Mouse (Mus musculus): ENCODE data around the gene Mdm1. TPM values are rescaled to one million over a fixed set of nuclear protein-coding genes. Genes with fewer than 3 reads are reported as not detected.
A peak's percentile ranks its signal among the peaks of the same experiment; 100 is the strongest.

Gene Mdm1
- polyA plus RNA-seq (2012; rRNA removed) (5.6 and 6.8 TPM in 2 replicates), polyA plus RNA-seq (2014; fragmentation: Nextera tagmentation; extraction: Ambion mirVana) (8.4 and 9.8 TPM in 2 replicates)

DNA sequence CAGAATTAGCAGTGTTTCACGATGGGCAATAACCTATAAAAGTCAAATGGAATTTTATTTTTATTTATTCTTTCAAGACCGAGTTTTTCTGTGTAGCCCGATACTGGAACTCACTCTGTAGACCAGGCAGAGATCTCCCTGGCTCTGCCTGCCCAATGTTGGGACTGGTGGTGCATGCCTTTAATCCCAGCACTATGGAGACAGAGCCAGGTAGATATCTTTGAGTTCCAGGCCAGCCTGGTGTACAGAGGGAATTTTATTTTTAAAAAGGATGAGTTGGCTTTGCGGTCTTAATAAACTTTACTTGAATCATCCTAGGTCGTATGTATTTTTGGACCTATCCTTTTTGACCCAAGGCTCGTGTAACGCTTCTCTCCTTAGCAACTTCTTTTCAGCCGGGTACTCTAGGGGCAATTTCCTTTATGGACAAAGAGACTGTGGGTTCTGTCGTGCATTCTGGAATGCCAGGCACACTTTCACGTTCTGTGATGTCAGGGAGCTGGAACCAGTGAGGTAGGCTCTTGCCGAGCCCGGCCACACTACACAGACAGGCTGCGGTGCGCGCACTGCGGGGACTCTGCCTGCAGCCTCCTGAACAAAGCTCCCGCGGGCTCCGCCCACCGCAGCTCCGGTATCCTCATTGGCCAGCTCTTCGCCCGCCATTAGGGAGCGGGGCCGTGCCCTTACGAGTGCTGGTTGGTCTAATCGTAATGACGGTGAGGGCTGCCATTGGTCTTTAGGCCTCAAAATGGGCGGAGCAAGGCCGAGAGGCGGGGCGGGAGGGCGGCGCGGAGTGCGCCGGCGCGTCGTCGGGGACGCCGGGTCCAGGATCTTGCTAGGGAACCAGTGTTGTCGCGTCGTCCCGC is at the start of gene Mdm1:
Gene Mdm1 (plus strand): TSS at position 794 of the 866 bp plus-strand sequence.
- ATAC-seq (ENCODE audit: insufficient read depth) (peak; percentile 99), DNase-seq (ENCODE audit: low read depth in 3 of 3, low spot score in 3 of 3) (peak; percentile 94 to 97 (median 96))
- Histone ChIP-seq H3K27ac (no peak within 1 kb of the TSS), H3K4me1 (replicated peaks; ENCODE audit: control insufficient read depth in 2 of 2, insufficient read depth in 2 of 2, low read length in 1 of 2) (peaks cover 7 to 8% of the 10 kb centered on the region in 2 experiments; a peak in 3 of 4 replicates), H3K4me3 (ENCODE audit: insufficient read depth in 1 of 2, low read depth in 2 of 2, low read length in 2 of 2) (peak within 1 kb of the TSS; percentile 75 to 84), H3K9me3 (ENCODE audit: control insufficient read depth, low read length) (no peaks in the 10 kb centered on the region), H3K4me2 (ENCODE audit: low read depth) (peak within 1 kb of the TSS; percentile 93), H3K36me3 (replicated peaks; ENCODE audit: control insufficient read depth, insufficient read depth, low read depth) (no peaks in the 10 kb centered on the region), H3K27me3 (ENCODE audit: control insufficient read depth, insufficient read depth, low read length) (no peaks in the 10 kb centered on the region), H3K9ac (replicated peaks) (peak within 1 kb of the TSS; percentile 76)
- 4% methylated on average over 47 of the region's 47 CpGs for WGBS (ENCODE audit: insufficient replicate concordance)
- no peak for TF ChIP-seq CTCF (IDR thresholded peaks at IDR 0.05; ENCODE audit: low read depth)
- no peak for TF ChIP-seq EP300 (IDR thresholded peaks at IDR 0.05; ENCODE audit: low read depth)

DNA sequence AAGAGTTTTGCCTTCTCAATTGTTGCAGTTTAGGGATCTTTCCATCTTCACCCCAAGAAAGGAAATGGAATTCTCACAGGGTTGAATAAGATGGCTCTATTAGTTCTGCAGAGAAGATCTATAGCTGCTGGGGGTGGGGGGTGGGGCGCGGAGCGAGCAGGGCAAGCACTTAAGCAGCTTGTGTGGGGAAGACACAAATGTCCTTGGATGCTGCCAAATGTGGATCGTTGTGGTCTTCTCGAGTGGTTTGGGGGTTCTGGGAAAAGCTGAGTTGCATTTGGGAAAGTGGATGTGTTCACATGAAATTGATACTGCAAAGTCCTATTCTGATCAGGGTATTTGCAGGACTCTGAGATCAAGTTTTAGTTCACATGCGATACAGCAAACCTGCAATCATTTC is 48.9 kb upstream of the Mdm1 start:
- WGBS (ENCODE audit: insufficient replicate concordance), result 78% methylated on average over 6 of the region's 6 CpGs
- no peaks in the 10 kb centered on the region for H3K9me3 ChIP-seq (ENCODE audit: control insufficient read depth, low read length)
- ATAC-seq (ENCODE audit: insufficient read depth) (no peak), DNase-seq (ENCODE audit: low read depth in 3 of 3, low spot score in 3 of 3) (no peak)
- H3K36me3 ChIP-seq (replicated peaks; ENCODE audit: control insufficient read depth, insufficient read depth, low read depth), result no peaks in the 10 kb centered on the region
- no peak overlapping the region for H3K27ac ChIP-seq
- H3K27me3 ChIP-seq (ENCODE audit: control insufficient read depth, insufficient read depth, low read length), result no peaks in the 10 kb centered on the region
- H3K4me2 ChIP-seq (ENCODE audit: low read depth), result no peak overlapping the region
- no peak overlapping the region for H3K9ac ChIP-seq (replicated peaks)
- H3K4me1 ChIP-seq (replicated peaks; ENCODE audit: control insufficient read depth in 2 of 2, insufficient read depth in 2 of 2, low read length in 1 of 2), result no peaks in the 10 kb centered on the region; a peak in 1 of 4 replicates
- no peak overlapping the region for H3K4me3 ChIP-seq (ENCODE audit: insufficient read depth in 1 of 2, low read depth in 2 of 2, low read length in 2 of 2)
- TF ChIP-seq CTCF (IDR thresholded peaks at IDR 0.05; ENCODE audit: low read depth) (no peak), EP300 (IDR thresholded peaks at IDR 0.05; ENCODE audit: low read depth) (no peak)

DNA sequence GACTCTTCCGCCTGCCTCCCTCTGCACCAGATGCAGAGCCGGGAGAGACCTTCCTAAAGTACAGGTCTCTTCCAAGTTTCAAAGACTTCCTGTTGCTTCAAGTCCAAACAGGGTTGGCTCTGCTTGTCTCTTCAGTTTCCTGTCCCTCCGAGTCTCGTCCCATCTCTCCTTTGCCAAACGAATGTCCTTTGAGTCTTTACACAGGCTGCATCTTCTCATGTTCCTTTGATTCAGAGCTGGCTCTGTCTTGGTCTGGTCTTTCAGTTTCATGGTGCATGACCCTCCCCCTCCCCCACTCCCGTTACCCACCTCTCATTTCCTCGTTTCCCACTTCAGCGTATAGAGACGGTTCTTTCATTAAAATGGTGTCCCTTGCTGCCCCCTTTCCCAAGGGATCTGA is 47.9 kb upstream of the Mdm1 start:
- TF ChIP-seq CTCF (IDR thresholded peaks at IDR 0.05; ENCODE audit: low read depth), result no peak
- TF ChIP-seq EP300 (IDR thresholded peaks at IDR 0.05; ENCODE audit: low read depth), result no peak
- no peak overlapping the region for H3K27ac ChIP-seq
- H3K4me2 ChIP-seq (ENCODE audit: low read depth), result no peak overlapping the region
- H3K4me1 ChIP-seq (replicated peaks; ENCODE audit: control insufficient read depth in 2 of 2, insufficient read depth in 2 of 2, low read length in 1 of 2), result no peaks in the 10 kb centered on the region; a peak in 1 of 4 replicates
- H3K36me3 ChIP-seq (replicated peaks; ENCODE audit: control insufficient read depth, insufficient read depth, low read depth), result no peaks in the 10 kb centered on the region
- DNase-seq (ENCODE audit: low read depth in 3 of 3, low spot score in 3 of 3) (no peak), ATAC-seq (ENCODE audit: insufficient read depth) (no peak)
- H3K27me3 ChIP-seq (ENCODE audit: control insufficient read depth, insufficient read depth, low read length), result no peaks in the 10 kb centered on the region
- no peak overlapping the region for H3K9ac ChIP-seq (replicated peaks)
- H3K4me3 ChIP-seq (ENCODE audit: insufficient read depth in 1 of 2, low read depth in 2 of 2, low read length in 2 of 2), result no peak overlapping the region
- no peaks in the 10 kb centered on the region for H3K9me3 ChIP-seq (ENCODE audit: control insufficient read depth, low read length)
- 37% methylated on average over 9 of the region's 9 CpGs for whole genome bisulfite sequencing (ENCODE audit: insufficient replicate concordance)

DNA sequence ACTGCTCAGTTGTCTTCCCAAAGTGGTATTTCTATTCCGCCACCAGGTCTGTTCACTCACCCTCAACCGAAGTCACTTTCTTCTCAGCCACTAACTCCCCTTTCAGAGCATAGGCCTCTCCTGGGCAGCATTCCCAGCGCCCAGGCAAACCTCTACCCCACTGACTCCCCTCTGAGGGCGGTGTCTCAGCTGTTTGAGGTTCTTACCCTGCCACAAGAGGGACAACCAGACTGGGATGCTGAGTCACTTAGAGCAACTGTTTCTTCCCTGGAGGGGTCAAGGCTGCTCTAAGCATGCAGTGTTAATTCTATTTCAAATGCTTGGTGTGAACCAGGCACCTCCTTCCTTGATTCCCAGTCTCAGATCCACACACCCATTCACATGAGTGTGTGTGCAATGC is 46.8 kb upstream of the Mdm1 start:
- Histone ChIP-seq H3K4me2 (ENCODE audit: low read depth) (no peak overlapping the region), H3K9me3 (ENCODE audit: control insufficient read depth, low read length) (no peaks in the 10 kb centered on the region), H3K4me1 (replicated peaks; ENCODE audit: control insufficient read depth in 2 of 2, insufficient read depth in 2 of 2, low read length in 1 of 2) (no peaks in the 10 kb centered on the region; a peak in 1 of 4 replicates), H3K9ac (replicated peaks) (no peak overlapping the region), H3K27me3 (ENCODE audit: control insufficient read depth, insufficient read depth, low read length) (no peaks in the 10 kb centered on the region), H3K36me3 (replicated peaks; ENCODE audit: control insufficient read depth, insufficient read depth, low read depth) (no peaks in the 10 kb centered on the region), H3K27ac (no peak overlapping the region), H3K4me3 (ENCODE audit: insufficient read depth in 1 of 2, low read depth in 2 of 2, low read length in 2 of 2) (no peak overlapping the region)
- 54% methylated on average over 4 of the region's 4 CpGs for WGBS (ENCODE audit: insufficient replicate concordance)
- ATAC-seq (ENCODE audit: insufficient read depth) (no peak), DNase-seq (ENCODE audit: low read depth in 3 of 3, low spot score in 3 of 3) (no peak)
- TF ChIP-seq CTCF (IDR thresholded peaks at IDR 0.05; ENCODE audit: low read depth) (no peak), EP300 (IDR thresholded peaks at IDR 0.05; ENCODE audit: low read depth) (no peak)

DNA sequence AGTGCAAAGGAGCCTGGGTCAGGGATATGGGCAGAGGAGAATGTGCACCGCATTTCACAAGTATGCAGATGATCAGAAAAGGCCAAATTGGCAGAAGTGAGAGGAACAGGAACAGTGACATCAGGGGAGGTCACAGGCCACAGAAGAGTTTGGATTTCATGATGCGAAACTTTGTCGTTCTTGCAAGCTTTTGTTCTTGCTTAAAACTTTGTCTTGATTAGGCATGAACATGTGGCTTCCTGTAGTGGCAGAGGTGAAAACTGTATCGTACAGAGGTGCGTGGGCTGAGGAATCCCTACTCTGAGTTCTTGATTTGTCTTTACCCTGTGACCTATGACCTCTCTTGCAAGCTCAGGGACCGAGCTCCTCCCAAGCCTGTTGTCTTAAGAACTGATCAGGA is 45.4 kb upstream of the Mdm1 start:
- no peak overlapping the region for H3K27ac ChIP-seq
- 71% methylated on average over 6 of the region's 6 CpGs for WGBS (ENCODE audit: insufficient replicate concordance)

More for the DNA sequence above, 45.4 kb upstream of the Mdm1 start:
- TF ChIP-seq CTCF (IDR thresholded peaks at IDR 0.05; ENCODE audit: low read depth) (no peak), EP300 (IDR thresholded peaks at IDR 0.05; ENCODE audit: low read depth) (no peak)
- H3K4me3 ChIP-seq (ENCODE audit: insufficient read depth in 1 of 2, low read depth in 2 of 2, low read length in 2 of 2), result no peak overlapping the region
- H3K4me1 ChIP-seq (replicated peaks; ENCODE audit: control insufficient read depth in 2 of 2, insufficient read depth in 2 of 2, low read length in 1 of 2), result no peaks in the 10 kb centered on the region; a peak in 1 of 4 replicates
- no peaks in the 10 kb centered on the region for H3K9me3 ChIP-seq (ENCODE audit: control insufficient read depth, low read length)
- DNase-seq (ENCODE audit: low read depth in 3 of 3, low spot score in 3 of 3) (no peak), ATAC-seq (ENCODE audit: insufficient read depth) (no peak)
- no peaks in the 10 kb centered on the region for H3K36me3 ChIP-seq (replicated peaks; ENCODE audit: control insufficient read depth, insufficient read depth, low read depth)
- no peaks in the 10 kb centered on the region for H3K27me3 ChIP-seq (ENCODE audit: control insufficient read depth, insufficient read depth, low read length)
- H3K9ac ChIP-seq (replicated peaks), result no peak overlapping the region
- no peak overlapping the region for H3K4me2 ChIP-seq (ENCODE audit: low read depth)

Data from liver, embryonic 14.5 days (tissue).